Mouse (Mus musculus): ENCODE results near the gene Ccdc144b. TPM values are rescaled to one million over a fixed set of nuclear protein-coding genes. Genes with fewer than 3 reads are reported as not detected.
A peak's percentile ranks its signal among the peaks of the same experiment; 100 is the strongest.

The Ccdc144b gene
- polyA plus RNA-seq, 1 experiment from 2014 or later, result not detected

GRCm38 (mm10) chr3:36004028-36004895 lies 49.1 kb downstream of the Ccdc144b start:
- WGBS (ENCODE audit: insufficient replicate concordance), result 61% methylated on average over 4 of the region's 4 CpGs
- no peaks in the 10 kb centered on the region for H3K27me3 ChIP-seq (ENCODE audit: control insufficient read depth, insufficient read depth, low read depth, low read length)
- H3K36me3 ChIP-seq (ENCODE audit: control insufficient read depth, insufficient read depth), result no peaks in the 10 kb centered on the region
- no peak overlapping the region for H3K9ac ChIP-seq (ENCODE audit: low read depth, low read length)
- H3K27ac ChIP-seq (ENCODE audit: low read length), result no peak overlapping the region
- H3K4me3 ChIP-seq (ENCODE audit: low read depth, low read length), result no peak overlapping the region
- H3K4me1 ChIP-seq (ENCODE audit: control insufficient read depth, low read depth, low read length), result no peaks in the 10 kb centered on the region; the same call in 1 of the 2 replicates
- no peak overlapping the region for H3K4me2 ChIP-seq (ENCODE audit: low read depth, low read length)
- ATAC-seq (ENCODE audit: low read depth), result no peak
- H3K9me3 ChIP-seq (replicated peaks; ENCODE audit: control insufficient read depth, low read length), result no peaks in the 10 kb centered on the region

GRCm38 (mm10) chr3:36000275-36001239 lies 52.8 kb downstream of the Ccdc144b start, which contains the start of gene Mccc1:
Gene Mccc1, minus strand, starts transcription at chr3:36000678.
- H3K36me3 ChIP-seq (ENCODE audit: control insufficient read depth, insufficient read depth), result no peaks in the 10 kb centered on the region
- ATAC-seq (ENCODE audit: low read depth), result peak; percentile 100
- no peaks in the 10 kb centered on the region for H3K9me3 ChIP-seq (replicated peaks; ENCODE audit: control insufficient read depth, low read length)
- 3% methylated on average over 39 of the region's 39 CpGs for WGBS (ENCODE audit: insufficient replicate concordance)
- no peaks in the 10 kb centered on the region for H3K27me3 ChIP-seq (ENCODE audit: control insufficient read depth, insufficient read depth, low read depth, low read length)
- no peaks in the 10 kb centered on the region; the same call in 1 of the 2 replicates for H3K4me1 ChIP-seq (ENCODE audit: control insufficient read depth, low read depth, low read length)
- peak within 1 kb of the TSS; percentile 51 for H3K27ac ChIP-seq (ENCODE audit: low read length)
- peak within 1 kb of the TSS; percentile 83 for H3K4me2 ChIP-seq (ENCODE audit: low read depth, low read length)
- peak within 1 kb of the TSS; percentile 73 for H3K4me3 ChIP-seq (ENCODE audit: low read depth, low read length)
- peak within 1 kb of the TSS; percentile 70 for H3K9ac ChIP-seq (ENCODE audit: low read depth, low read length)

GRCm38 (mm10) chr3:35994552-35995531 lies 58.5 kb downstream of the Ccdc144b start:
- Histone ChIP-seq H3K27ac (ENCODE audit: low read length) (no peak overlapping the region), H3K36me3 (ENCODE audit: control insufficient read depth, insufficient read depth) (no peaks in the 10 kb centered on the region), H3K9ac (ENCODE audit: low read depth, low read length) (no peak overlapping the region), H3K4me3 (ENCODE audit: low read depth, low read length) (no peak overlapping the region), H3K4me1 (ENCODE audit: control insufficient read depth, low read depth, low read length) (no peaks in the 10 kb centered on the region; the same call in 1 of the 2 replicates), H3K4me2 (ENCODE audit: low read depth, low read length) (no peak overlapping the region), H3K9me3 (replicated peaks; ENCODE audit: control insufficient read depth, low read length) (no peaks in the 10 kb centered on the region), H3K27me3 (ENCODE audit: control insufficient read depth, insufficient read depth, low read depth, low read length) (no peaks in the 10 kb centered on the region)
- 62% methylated on average over 11 of the region's 11 CpGs for WGBS (ENCODE audit: insufficient replicate concordance)
- no peak for ATAC-seq (ENCODE audit: low read depth)

- no peak for ATAC-seq (ENCODE audit: low read depth)
- H3K4me3 ChIP-seq (ENCODE audit: low read depth, low read length), result no peak overlapping the region
- H3K27me3 ChIP-seq (ENCODE audit: control insufficient read depth, insufficient read depth, low read depth, low read length), result no peaks in the 10 kb centered on the region
- no peaks in the 10 kb centered on the region for H3K9me3 ChIP-seq (replicated peaks; ENCODE audit: control insufficient read depth, low read length)
- 79% methylated on average over 7 of the region's 7 CpGs for WGBS (ENCODE audit: insufficient replicate concordance)
- H3K36me3 ChIP-seq (ENCODE audit: control insufficient read depth, insufficient read depth), result no peaks in the 10 kb centered on the region; the same call in 1 of the 2 replicates
- H3K4me2 ChIP-seq (ENCODE audit: low read depth, low read length), result no peak overlapping the region
- no peaks in the 10 kb centered on the region for H3K4me1 ChIP-seq (ENCODE audit: control insufficient read depth, low read depth, low read length)
- no peak overlapping the region for H3K27ac ChIP-seq (ENCODE audit: low read length)
- no peak overlapping the region for H3K9ac ChIP-seq (ENCODE audit: low read depth, low read length)
These were observed 62.6 kb downstream of the Ccdc144b start for GRCm38 (mm10) chr3:35990715-35991114.

GRCm38 (mm10) chr3:35988031-35988430 lies 65.3 kb downstream of the Ccdc144b start:
- no peak overlapping the region for H3K9ac ChIP-seq (ENCODE audit: low read depth, low read length)
- no peaks in the 10 kb centered on the region for H3K9me3 ChIP-seq (replicated peaks; ENCODE audit: control insufficient read depth, low read length)
- no peak overlapping the region for H3K4me2 ChIP-seq (ENCODE audit: low read depth, low read length)
- H3K36me3 ChIP-seq (ENCODE audit: control insufficient read depth, insufficient read depth), result no peaks in the 10 kb centered on the region; the same call in 1 of the 2 replicates
- no peak overlapping the region for H3K27ac ChIP-seq (ENCODE audit: low read length)
- no peak for ATAC-seq (ENCODE audit: low read depth)
- no peaks in the 10 kb centered on the region for H3K27me3 ChIP-seq (ENCODE audit: control insufficient read depth, insufficient read depth, low read depth, low read length)
- no peak overlapping the region for H3K4me3 ChIP-seq (ENCODE audit: low read depth, low read length)
- WGBS (ENCODE audit: insufficient replicate concordance), result 80% methylated on average over 6 of the region's 6 CpGs
- no peaks in the 10 kb centered on the region for H3K4me1 ChIP-seq (ENCODE audit: control insufficient read depth, low read depth, low read length)

GRCm38 (mm10) chr3:35986266-35986665 lies 67.1 kb downstream of the Ccdc144b start:
- Histone ChIP-seq H3K9ac (ENCODE audit: low read depth, low read length) (no peak overlapping the region), H3K27ac (ENCODE audit: low read length) (no peak overlapping the region), H3K36me3 (ENCODE audit: control insufficient read depth, insufficient read depth) (no peaks in the 10 kb centered on the region; the same call in 1 of the 2 replicates), H3K9me3 (replicated peaks; ENCODE audit: control insufficient read depth, low read length) (no peaks in the 10 kb centered on the region), H3K4me3 (ENCODE audit: low read depth, low read length) (no peak overlapping the region), H3K4me2 (ENCODE audit: low read depth, low read length) (no peak overlapping the region), H3K4me1 (ENCODE audit: control insufficient read depth, low read depth, low read length) (no peaks in the 10 kb centered on the region), H3K27me3 (ENCODE audit: control insufficient read depth, insufficient read depth, low read depth, low read length) (no peaks in the 10 kb centered on the region)
- ATAC-seq (ENCODE audit: low read depth), result no peak
- 73% methylated on average over 6 of the region's 6 CpGs for WGBS (ENCODE audit: insufficient replicate concordance)

DNA sequence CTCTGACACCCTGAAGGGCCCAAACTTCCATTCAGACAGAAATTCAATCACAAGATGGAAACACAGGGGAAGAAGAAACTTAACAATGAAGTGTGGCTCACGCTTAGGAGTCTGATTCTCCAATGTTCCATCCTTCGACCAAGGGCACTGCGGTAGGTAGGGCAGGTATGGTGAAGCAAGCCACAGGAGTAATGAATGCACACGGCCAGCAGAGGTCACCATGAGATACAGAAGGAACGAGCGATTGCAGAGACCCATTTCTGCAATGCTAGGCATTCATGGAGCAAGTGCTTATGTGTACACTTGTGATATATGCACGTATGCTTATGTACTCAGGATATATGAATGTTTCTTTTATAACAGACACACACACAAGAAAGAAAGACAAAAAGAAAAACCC lies 79.8 kb downstream of the Ccdc144b start:
- WGBS (ENCODE audit: insufficient replicate concordance), result 60% methylated on average over 7 of the region's 7 CpGs
- H3K27me3 ChIP-seq (ENCODE audit: control insufficient read depth, insufficient read depth, low read depth, low read length), result no peaks in the 10 kb centered on the region
- H3K27ac ChIP-seq (ENCODE audit: low read length), result no peak overlapping the region
- no peaks in the 10 kb centered on the region for H3K9me3 ChIP-seq (replicated peaks; ENCODE audit: control insufficient read depth, low read length)
- ATAC-seq (ENCODE audit: low read depth), result no peak
- no peak overlapping the region for H3K4me3 ChIP-seq (ENCODE audit: low read depth, low read length)
- no peaks in the 10 kb centered on the region for H3K4me1 ChIP-seq (ENCODE audit: control insufficient read depth, low read depth, low read length)
- no peak overlapping the region for H3K9ac ChIP-seq (ENCODE audit: low read depth, low read length)
- no peaks in the 10 kb centered on the region for H3K36me3 ChIP-seq (ENCODE audit: control insufficient read depth, insufficient read depth)
- no peak overlapping the region for H3K4me2 ChIP-seq (ENCODE audit: low read depth, low read length)

DNA sequence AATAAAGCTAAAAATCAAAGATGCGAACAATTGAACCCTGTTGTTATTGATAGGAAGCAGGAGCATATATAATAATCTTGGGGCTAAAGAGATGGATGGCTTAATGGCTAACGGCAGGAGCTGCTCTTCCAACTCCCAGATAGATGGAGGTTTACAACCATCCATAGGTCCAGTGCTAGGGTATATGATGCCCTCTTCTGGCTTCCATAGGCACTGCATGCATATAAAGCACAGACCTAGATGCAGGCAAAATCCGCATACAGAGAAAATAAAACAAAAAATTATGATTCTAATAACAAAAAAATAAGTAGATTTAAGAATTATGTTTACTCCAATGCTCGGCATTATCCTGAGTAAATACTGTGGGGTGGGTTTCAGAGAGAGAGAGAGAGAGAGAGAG lies 80.4 kb downstream of the Ccdc144b start:
- H3K36me3 ChIP-seq (ENCODE audit: control insufficient read depth, insufficient read depth), result no peaks in the 10 kb centered on the region
- H3K27ac ChIP-seq (ENCODE audit: low read length), result no peak overlapping the region
- WGBS (ENCODE audit: insufficient replicate concordance), result 60% methylated on average over 4 of the region's 4 CpGs
- no peak overlapping the region for H3K9ac ChIP-seq (ENCODE audit: low read depth, low read length)
- no peaks in the 10 kb centered on the region for H3K9me3 ChIP-seq (replicated peaks; ENCODE audit: control insufficient read depth, low read length)
- no peak overlapping the region for H3K4me3 ChIP-seq (ENCODE audit: low read depth, low read length)
- no peaks in the 10 kb centered on the region for H3K27me3 ChIP-seq (ENCODE audit: control insufficient read depth, insufficient read depth, low read depth, low read length)
- no peaks in the 10 kb centered on the region for H3K4me1 ChIP-seq (ENCODE audit: control insufficient read depth, low read depth, low read length)
- H3K4me2 ChIP-seq (ENCODE audit: low read depth, low read length), result no peak overlapping the region
- no peak; the same call in 1 of the 2 replicates for ATAC-seq (ENCODE audit: low read depth)

Measured in liver, embryonic 16.5 days (tissue).